Mouse (Mus musculus): Measurements from ENCODE around the gene Pde1a.
"Not testable (repeated sequence)": the region's sequence is repeated elsewhere in the genome, so short reads cannot be mapped to it uniquely, and the experiment has no call there.

Gene Pde1a

DNA sequence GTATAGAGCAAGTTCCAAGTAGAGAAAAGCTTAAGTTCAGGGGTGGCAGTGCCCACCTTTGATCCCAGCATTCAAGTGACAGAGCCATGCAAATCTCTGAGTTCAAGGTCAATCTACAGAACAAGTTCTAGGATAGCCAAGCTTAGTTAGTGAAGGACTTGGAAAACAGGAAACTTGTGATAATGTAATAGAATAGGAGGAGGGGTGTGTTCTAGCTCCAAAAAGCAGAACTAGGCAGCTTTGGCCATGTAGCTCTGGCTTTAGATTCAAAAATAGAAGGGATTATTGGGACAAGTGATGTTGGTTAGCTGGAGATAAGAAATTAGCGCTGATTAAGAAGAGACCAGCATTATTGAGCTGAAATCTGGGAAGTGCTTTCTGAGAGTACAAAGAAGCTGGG, 272.4 kb downstream of the Pde1a start:
- Histone ChIP-seq H3K27me3 (ENCODE audit: control insufficient read depth, insufficient read depth, low read length, poor library complexity, severe bottlenecking) (no peaks in the 10 kb centered on the region), H3K36me3 (ENCODE audit: control insufficient read depth, insufficient read depth, low read length, poor library complexity, severe bottlenecking) (no peaks in the 10 kb centered on the region)
- no peak for DNase-seq (ENCODE audit: low read depth, low spot score)

DNA sequence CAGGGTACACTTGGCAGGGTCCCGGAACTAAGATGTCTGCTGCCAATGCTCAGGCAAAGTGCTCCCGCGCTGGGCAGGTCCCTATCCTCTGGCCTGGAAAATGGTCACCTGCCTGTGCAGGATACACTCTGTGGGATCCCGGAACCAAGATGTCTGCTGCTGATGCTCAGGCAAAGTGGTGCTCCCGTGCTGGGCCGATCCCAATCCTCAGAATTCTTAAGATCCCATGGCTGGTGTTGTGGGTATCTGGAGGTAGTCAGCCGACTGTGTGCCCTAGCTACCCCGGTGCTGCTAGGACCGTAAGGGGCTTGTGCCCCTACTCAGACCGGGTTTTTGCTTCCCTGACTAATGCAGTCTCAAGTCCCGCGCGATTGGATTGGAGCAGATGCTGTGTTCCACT, 281.9 kb downstream of the Pde1a start:
- not testable (repeated sequence) for DNase-seq (ENCODE audit: low read depth, low spot score); H3K27me3 ChIP-seq (ENCODE audit: control insufficient read depth, insufficient read depth, low read length, poor library complexity, severe bottlenecking); H3K36me3 ChIP-seq (ENCODE audit: control insufficient read depth, insufficient read depth, low read length, poor library complexity, severe bottlenecking)

DNA sequence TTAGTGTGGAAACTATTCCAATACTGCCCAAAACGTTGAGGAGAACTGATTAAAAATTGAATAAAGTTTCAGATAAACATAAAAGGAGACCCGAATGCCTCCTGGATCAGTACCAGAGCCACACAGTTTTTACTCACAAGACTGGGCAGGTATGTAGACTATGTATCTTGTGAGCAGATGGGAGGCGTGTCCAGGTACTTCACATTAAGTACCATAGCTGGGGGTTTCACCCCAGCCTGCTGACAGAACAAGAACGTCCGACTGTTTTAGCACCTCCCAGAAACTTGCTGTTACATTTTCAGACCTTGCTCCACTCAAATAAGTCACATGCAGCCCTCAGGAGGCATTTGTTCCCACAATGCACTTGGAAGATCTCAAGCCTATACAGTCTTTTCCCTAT, 289.7 kb downstream of the Pde1a start:
- no peak for DNase-seq (ENCODE audit: low read depth, low spot score)
- Histone ChIP-seq H3K27me3 (ENCODE audit: control insufficient read depth, insufficient read depth, low read length, poor library complexity, severe bottlenecking) (no peaks in the 10 kb centered on the region; the same call in 1 of the 2 replicates), H3K36me3 (ENCODE audit: control insufficient read depth, insufficient read depth, low read length, poor library complexity, severe bottlenecking) (no peaks in the 10 kb centered on the region)

- no peaks in the 10 kb centered on the region for H3K36me3 ChIP-seq (ENCODE audit: control insufficient read depth, insufficient read depth, low read length, poor library complexity, severe bottlenecking)
- H3K27me3 ChIP-seq (ENCODE audit: control insufficient read depth, insufficient read depth, low read length, poor library complexity, severe bottlenecking): no peaks in the 10 kb centered on the region; the same call in 1 of the 2 replicates
- no peak for DNase-seq (ENCODE audit: low read depth, low spot score)
Measured at GRCm38 (mm10) chr2:79839090-79839489, 290.2 kb downstream of the Pde1a start.

DNA sequence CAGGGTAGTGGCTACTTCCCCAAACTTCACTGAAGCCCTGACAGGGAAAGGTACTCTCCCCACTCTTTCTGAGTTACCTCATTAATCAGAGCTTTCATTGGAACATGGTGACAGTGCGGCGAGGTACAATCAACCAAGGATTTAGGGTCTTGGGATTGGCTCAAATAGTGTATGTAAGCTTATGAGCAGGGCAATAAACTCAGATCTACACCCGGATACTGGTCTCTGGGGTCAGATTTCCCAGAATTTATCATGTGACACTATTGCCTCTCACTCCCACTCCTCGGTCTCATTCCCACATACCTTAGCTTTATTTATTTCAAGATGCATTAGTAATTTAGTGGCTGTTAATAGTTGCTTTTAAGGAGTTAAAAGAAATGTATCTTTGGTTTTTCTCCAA, 303.4 kb downstream of the Pde1a start:
- H3K36me3 ChIP-seq (ENCODE audit: control insufficient read depth, insufficient read depth, low read length, poor library complexity, severe bottlenecking): no peaks in the 10 kb centered on the region
- DNase-seq (ENCODE audit: low read depth, low spot score): no peak
- no peaks in the 10 kb centered on the region; the same call in 1 of the 2 replicates for H3K27me3 ChIP-seq (ENCODE audit: control insufficient read depth, insufficient read depth, low read length, poor library complexity, severe bottlenecking)

DNA sequence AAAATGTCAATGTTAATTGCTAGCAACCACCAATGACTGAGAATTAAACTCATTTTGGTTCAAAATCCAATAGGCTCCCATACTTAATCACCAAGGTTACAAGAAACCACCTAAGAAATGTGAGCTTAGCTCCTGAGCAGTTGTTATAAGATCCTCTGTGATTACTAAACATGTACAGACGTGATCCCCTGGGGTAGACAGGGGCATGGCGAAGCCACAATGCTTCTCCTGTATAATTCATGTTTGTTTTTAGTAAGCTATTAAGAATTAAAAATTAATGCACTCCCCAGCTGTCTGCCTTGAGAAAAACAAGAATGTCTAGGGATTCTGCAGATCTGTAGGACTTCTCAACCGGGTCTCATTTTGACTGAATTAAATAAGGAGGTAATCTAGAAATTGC, 309.7 kb downstream of the Pde1a start:
- Histone ChIP-seq H3K36me3 (ENCODE audit: control insufficient read depth, insufficient read depth, low read length, poor library complexity, severe bottlenecking) (no peaks in the 10 kb centered on the region), H3K27me3 (ENCODE audit: control insufficient read depth, insufficient read depth, low read length, poor library complexity, severe bottlenecking) (no peaks in the 10 kb centered on the region; the same call in 1 of the 2 replicates)
- no peak for DNase-seq (ENCODE audit: low read depth, low spot score)

GRCm38 (mm10) chr2:79815708-79816484, 313.4 kb downstream of the Pde1a start:
- Histone ChIP-seq H3K27me3 (ENCODE audit: control insufficient read depth, insufficient read depth, low read length, poor library complexity, severe bottlenecking) (no peaks in the 10 kb centered on the region), H3K36me3 (ENCODE audit: control insufficient read depth, insufficient read depth, low read length, poor library complexity, severe bottlenecking) (no peaks in the 10 kb centered on the region)
- no peak for DNase-seq (ENCODE audit: low read depth, low spot score)

DNA sequence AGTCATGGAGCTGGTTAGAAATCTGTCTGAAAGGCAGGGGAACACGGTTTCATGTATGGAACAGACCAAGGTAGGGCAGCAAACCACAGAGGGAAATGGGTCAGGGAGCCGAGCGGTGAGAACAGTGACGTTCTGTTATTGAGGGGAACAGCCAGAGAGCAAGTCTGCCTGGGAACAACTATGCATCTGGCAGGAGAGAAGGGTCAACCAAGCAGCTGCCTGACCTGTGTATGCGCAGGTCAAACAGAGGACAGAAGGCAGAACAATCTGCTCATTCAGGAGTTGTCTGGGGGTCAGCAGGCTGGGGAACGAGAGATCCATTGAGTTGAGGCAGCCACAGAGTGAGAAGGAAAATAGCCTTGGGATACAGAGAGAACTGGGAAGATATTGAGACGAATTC, 330.6 kb downstream of the Pde1a start:
- no peak for DNase-seq (ENCODE audit: low read depth, low spot score)
- Histone ChIP-seq H3K36me3 (ENCODE audit: control insufficient read depth, insufficient read depth, low read length, poor library complexity, severe bottlenecking) (no peaks in the 10 kb centered on the region), H3K27me3 (ENCODE audit: control insufficient read depth, insufficient read depth, low read length, poor library complexity, severe bottlenecking) (no peaks in the 10 kb centered on the region)

DNA sequence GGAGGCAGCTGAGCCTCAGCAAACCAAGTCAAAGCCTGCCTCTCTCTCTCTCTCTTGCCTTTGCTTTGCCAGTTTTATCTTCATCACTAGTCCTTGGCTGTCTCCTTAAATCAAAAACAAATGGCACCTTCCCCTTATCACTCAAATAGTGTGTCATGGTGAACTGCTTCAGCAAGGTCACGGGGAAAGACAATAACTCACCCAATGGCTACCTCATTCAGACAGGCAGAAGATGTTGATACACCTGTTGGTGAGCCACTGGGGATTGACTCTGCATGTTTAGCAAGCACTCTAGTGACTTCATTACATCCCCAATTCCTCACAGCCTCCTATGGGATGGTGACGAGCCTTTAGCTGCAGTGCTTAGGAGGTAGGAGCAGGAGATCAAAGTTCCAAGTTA, 331.8 kb downstream of the Pde1a start:
- no peaks in the 10 kb centered on the region for H3K36me3 ChIP-seq (ENCODE audit: control insufficient read depth, insufficient read depth, low read length, poor library complexity, severe bottlenecking)
- H3K27me3 ChIP-seq (ENCODE audit: control insufficient read depth, insufficient read depth, low read length, poor library complexity, severe bottlenecking): no peaks in the 10 kb centered on the region
- no peak for DNase-seq (ENCODE audit: low read depth, low spot score)

DNA sequence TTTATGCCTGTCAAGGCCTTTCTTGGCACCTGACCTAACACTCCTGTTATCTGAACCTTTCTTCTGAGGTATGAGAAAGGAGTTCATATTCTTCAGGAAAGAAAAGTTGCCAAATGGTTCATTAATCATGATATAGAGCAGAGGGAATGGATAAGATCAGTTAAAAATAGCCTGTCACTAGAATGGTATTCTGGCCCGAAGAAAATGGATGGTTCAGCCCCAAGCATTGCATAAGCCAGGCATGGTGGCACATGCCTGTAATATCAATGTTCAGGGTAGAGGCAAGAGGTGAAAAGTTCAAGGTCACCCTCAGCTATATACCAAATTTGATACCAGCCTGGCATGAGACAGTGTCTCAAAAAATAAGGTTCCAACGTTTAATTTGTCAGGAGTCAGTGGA, 336.1 kb downstream of the Pde1a start:
- no peaks in the 10 kb centered on the region for H3K27me3 ChIP-seq (ENCODE audit: control insufficient read depth, insufficient read depth, low read length, poor library complexity, severe bottlenecking)

DNA sequence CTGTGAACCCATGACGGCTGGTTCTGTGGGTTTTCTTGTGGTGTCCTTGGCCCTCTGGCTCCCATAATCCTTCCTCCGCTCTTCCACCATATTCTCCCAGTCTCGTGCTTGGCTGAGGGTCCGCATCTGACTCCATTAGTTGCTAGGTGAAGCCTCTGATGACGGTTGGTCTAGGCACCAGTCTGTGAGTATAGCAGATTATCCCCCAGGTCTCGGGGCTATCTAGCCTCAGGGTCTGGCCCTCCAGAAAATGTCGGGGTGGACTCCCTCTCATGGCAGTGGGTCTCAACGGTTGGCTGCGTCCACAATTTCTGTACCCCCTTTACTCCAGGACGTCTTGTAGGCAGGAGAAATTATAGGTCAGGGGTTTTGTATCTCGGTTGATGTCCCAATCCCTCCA, 342.8 kb downstream of the Pde1a start:
- Histone ChIP-seq H3K27me3 (ENCODE audit: control insufficient read depth, insufficient read depth, low read length, poor library complexity, severe bottlenecking) (no peaks in the 10 kb centered on the region), H3K36me3 (ENCODE audit: control insufficient read depth, insufficient read depth, low read length, poor library complexity, severe bottlenecking) (no peaks in the 10 kb centered on the region)
- no peak for DNase-seq (ENCODE audit: low read depth, low spot score)

More for the DNA sequence above, 336.1 kb downstream of the Pde1a start:
- no peaks in the 10 kb centered on the region for H3K36me3 ChIP-seq (ENCODE audit: control insufficient read depth, insufficient read depth, low read length, poor library complexity, severe bottlenecking)
- no peak for DNase-seq (ENCODE audit: low read depth, low spot score)

GRCm38 (mm10) chr2:79785541-79786134, 343.6 kb downstream of the Pde1a start:
- no peaks in the 10 kb centered on the region for H3K36me3 ChIP-seq (ENCODE audit: control insufficient read depth, insufficient read depth, low read length, poor library complexity, severe bottlenecking)
- no peaks in the 10 kb centered on the region for H3K27me3 ChIP-seq (ENCODE audit: control insufficient read depth, insufficient read depth, low read length, poor library complexity, severe bottlenecking)
- no peak for DNase-seq (ENCODE audit: low read depth, low spot score)
